Mouse (Mus musculus): ENCODE results near the gene Inppl1.

Inppl1 gene

DNA sequence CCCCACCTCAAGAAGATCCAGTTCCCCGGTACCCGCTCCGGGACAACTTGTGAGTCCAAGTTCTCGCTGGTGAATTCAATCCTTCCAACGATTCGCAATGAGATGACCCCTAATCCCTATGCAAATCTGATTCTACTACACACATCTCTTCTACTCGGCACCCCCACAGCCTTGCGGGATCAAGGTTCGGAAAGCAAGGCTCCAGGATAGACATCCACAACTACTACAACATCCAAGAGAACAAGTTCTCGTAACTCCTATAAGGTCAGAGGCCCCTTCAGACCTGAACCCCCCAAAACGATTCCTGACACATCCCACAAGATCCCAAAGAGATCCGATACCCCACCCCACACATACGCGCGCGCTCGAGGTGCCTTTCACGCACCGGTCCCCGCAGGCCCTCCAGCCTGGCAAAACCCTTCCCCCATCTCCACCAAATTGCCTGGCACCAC is 849 bp downstream of the Inppl1 start:
- no peak for DNase-seq

DNA sequence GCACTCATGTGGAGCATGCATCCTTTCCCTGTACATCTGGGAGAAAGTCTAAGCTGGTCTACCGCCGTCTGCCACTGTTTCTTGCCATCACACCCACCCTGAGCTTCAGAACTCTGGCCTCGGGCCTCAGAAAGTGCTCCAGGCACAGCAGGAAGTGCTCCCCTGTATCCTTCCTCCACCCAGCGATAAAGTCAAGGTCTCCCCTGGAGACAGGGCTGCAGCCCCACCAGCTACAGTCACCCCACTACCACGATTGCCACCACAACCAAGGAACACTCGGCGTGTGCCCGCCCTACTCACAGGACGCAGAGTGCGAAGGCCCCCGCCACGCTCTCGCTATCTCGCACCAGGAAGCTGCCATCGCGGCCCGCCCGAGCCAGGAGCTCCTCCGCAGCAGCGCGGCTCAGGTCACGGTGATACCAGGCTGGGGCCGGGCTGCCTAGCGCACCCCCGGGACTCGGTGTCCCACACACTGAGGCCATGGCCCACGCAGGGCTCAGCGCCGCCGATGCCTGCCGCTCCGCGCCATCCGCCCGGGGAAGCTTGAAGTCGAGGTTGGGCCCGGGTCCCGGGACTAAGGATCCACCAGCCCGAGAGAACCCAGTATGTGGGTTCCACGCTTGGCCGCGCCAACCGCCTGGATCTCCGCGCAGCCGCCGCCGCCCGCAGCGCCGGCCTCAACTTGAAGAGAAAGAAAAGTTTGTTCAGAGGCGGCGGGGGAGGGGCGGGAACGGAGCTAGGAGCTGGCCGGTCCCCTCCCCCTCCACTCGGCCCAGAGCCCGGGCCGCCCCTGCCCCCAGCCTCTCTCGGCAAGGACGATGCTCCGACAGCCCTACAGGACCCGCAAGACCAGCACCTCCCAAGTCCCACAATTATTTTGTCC is 1.5 kb downstream of the Inppl1 start:
- DNase-seq: peak; percentile 66

DNA sequence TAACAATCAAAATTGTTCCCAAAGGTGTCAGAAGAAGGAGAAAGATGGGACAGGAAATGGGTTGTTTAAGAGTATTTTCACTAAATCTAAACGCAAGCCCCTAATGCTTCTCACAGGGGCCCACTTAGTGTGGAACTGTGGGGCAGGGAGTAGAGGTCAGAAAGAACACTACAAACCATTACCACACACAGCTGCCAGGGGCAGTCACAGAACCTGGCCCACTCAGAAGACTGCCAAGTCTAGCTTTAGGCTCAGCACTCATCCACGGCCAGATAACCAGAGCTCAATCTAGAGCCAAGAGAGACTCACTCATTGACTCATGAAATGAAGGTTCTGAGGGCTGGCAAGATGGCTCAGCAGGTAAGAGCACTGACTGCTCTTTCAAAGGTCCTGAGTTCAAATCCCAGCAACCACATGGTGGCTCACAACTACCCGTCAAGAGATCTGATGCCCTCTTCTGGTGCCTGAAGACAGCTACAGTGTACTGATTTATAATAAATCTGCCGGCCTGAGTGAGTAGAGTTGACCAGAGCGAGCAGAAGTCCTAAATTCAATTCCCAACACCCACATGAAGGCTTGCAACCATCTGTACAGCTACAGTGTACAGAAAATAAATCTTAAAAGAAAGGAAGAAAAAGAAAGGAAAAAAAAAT is 2.4 kb downstream of the Inppl1 start:
- DNase-seq: no peak

DNA sequence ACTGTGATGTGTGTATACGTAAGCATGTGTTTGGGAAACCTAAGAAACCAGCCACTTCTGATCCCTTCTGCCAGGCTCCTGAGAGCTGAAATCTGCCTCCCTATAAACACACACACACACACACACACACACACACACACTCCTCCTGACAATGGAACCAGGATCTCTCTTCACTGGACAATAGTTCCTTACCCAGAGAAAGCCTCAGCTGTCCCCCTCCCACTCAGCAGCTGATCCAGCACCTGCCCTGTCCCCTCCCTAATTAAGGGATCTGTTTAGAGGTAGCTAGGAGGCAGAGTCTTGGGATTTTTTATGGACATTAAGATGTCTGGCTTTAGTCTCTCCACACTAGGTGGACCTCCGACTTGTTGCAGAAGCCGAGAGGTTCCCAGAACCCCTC is 3.1 kb downstream of the Inppl1 start:
- no peak for DNase-seq

DNA sequence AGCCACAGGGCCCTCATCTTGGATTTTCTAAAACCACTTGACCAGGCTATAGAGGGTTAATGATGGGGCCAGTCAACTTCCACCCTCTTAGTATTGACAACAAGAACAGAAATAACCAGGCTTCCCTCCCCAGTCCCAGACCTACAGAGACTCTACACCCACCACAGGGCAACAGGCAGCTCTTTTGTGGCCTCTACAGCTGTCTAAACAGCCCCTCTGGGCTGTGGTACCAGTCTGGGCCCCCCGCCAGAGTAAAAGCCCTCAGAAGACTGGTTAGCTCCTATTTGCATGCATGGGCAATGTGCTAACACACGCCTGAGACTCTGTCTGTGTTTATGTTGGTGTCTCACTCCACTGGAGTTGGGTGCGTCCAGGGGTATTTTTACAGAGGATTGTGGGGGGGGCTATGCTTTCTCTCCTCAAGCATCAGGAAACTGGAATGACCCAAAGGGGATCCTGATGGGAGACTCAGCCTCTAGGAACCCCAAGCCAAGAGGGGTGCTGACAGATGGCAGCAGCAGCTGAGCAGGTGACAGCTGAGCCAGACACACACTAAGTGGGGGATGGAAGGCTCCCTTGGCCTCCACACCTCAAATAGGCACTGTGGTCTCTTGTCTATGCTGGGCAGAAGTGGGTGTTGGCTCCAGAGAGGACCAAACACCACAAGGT is 4.0 kb downstream of the Inppl1 start:
- DNase-seq: no peak

DNA sequence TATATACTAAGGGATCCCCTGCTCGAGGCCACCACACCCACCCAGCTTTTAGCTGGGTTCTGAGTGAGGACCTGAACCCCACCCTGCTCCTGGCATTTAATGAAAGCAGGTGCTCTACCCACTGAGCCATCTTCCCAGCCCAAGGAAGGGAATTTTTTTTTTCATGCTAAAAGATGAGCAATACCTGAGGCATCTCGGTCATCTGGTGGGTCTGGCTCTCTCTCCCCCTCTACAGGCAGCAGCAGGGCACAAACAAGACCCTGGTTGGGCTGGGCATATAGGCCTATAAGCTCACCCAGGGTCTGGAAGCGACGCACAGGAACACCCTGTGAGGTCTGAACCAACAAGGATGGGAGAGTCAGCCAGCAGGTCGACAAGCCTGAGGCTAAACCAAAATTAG is 4.7 kb downstream of the Inppl1 start:
- no peak for DNase-seq

DNA sequence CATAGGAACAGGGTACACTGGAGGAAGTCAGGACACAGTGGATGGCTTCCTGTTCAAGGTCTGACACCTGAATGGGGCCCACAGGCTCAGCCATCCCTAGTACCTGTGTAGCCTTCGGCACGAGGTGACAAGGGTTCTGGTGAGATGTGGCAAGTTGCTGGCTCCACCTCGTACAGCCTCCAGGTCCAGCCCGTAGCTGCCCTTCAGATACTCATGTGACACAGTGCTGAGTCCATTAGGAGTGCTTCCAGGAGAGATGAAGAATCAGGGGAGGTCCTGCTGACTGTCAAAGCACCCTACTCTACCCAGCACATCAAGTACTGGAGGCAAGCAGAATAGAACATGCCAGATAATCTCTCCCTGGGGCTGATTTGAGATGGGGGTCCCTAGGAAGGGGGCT is 5.7 kb downstream of the Inppl1 start:
- no peak for DNase-seq

DNA sequence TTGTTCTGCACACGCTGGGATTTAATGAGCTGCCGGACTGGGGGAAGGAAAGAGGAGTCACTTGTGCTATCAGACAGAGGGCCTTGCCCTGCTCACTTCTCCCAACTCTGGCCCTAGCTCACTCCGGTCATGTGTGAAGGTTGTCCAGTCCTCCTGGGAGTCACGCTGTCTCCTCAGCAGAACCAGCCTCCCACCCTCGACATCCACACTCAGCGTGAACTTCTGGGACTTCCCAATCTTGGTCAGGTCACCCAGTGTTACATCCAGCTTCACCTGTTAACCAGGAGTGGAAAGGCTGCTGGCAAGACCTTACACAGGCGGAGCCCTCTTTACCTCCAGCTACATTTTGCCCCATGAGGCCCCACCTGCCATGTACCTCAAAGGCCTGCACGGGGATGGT is 6.6 kb downstream of the Inppl1 start:
- no peak for DNase-seq

DNA sequence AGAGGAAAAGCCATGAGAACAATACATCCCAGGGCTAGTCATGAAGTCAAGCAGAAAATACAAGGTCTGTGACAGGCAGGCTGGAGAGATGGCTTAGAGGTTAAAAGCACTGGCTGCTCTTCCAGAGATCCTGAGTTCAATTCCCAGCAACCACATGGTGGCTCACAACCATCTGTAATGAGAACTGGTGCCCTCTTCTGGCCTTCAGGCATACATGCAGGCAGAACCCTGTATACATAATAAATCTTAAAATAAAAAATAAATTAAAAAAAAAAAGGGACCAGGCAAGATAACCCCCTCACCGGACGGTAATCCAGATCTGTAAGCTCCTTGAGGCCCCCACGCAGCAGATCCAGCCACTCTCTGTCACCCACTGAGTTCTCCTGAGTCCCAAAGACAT is 7.7 kb downstream of the Inppl1 start:
- DNase-seq: no peak

DNA sequence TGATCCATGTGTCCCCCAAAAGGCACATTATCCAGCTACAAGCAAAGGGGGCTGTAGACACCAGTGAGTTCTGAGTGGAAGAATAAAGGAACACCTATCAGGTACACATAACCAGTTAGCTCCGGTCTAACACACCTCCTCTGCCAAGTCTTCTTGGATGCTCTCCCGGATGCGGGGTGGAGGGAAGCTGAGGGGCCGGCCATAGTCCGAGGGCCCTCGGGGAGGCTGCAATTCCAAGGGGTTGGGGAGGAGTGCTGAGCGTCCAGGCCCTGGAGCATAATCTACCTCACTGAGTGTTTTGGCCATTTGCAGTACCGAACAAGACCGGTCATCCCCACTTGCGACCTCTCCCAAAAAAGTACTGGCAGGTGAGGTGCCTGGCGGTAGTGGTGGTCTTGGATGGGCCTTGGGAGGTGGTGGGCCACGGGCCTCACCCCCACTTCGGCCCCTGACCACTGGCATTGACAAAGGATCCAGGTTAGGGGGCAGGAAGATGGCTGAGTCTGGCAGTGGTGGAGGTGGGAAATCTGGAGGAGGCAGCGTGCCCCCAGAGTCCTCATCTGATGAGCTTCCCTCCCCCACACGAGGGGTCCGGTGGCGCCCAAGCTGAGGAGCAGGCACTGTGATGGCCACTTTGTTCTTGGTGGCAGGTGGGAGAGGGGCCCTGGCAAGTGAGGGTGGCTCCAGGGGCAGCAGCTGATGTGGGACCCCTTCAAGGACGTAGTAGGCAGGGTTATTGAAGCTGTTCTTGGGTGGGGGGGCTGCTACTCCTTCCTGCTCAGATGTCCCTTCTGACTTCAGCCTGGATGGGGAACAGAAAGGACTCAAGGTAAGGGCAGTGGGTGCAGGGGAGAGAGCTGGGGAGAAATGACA is 14.0 kb downstream of the Inppl1 start:
- DNase-seq: no peak

DNA sequence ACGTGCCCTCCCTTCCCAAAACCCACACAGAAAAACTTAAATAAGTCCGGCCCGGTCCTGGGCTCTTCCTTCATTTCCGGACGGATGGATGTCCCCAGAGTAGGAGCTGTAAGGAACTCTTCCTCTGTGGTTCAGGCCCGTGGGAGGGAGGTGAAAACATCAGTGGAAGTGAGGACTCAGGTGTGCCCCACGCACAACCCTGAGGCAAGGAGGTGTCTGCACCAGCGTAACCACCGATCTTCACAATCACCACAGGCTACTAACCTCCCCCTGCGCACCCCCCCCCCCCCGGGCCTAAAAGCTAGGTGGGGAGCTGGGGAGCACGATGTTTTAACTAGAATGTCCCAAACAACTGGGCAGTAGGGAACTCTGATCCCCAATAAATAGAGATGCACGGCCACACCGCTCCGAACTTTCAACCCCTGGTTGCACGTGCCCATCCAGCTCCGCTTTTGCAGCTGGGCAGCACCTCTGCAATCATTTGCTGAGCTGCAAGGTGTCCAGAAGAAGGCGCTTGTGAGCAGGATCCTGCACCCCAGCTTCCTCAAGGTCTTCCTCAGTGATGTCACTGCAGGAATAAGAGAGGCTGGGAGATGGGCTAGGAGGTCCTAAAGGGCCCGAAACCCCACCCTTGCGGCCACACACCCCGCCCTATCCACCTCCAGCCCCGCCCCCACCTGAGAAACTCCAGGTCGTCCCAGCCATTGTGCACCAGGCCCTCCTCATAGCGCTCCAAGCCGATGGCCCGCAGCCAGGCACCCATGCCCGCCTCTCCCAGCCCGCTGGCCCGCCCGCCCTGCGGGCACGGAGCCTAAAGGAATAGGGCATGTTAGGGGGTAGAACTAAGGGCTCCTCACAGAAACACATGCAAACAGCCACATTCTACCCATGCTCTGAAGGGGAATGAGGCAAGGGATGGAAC is 14.9 kb downstream of the Inppl1 start:
- peak; percentile 15 for DNase-seq

DNA sequence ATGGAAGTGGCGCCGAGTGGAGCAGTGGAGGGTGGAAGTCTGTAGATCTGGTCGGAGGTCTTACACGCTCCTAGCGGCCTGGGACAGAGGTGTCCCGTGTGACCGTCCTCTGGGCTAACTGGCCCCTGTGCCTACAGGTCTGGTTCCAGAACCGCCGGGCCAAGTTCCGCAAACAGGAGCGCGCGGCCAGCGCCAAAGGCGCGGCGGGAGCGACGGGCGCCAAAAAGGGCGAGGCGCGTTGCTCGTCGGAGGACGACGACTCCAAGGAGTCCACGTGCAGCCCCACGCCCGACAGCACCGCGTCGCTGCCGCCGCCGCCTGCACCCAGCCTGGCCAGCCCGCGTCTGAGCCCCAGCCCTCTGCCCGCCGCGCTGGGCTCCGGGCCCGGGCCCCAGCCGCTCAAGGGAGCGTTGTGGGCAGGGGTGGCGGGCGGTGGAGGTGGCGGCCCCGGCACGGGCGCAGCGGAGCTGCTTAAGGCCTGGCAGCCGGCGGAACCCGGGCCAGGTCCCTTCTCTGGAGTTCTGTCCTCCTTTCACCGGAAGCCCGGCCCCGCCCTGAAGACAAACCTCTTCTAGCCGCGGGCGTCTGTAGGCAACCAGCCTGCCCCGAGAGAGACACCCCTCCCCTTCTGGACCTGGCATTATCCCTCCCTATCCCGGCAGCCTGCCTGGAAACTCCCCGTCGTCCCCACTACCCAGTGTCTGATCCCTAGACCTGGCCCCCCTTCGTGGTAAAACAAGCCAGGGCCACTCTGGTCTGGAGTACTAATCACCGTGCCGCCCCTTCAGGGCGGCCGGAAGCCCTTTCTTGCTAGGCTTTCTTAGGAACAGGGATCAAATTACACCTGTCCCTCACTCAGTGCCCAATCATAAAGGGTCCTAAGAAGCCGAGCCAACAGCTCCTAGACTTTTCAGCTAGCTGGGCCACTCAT is 16.2 kb downstream of the Inppl1 start:
- peak; percentile 22 for DNase-seq

DNA sequence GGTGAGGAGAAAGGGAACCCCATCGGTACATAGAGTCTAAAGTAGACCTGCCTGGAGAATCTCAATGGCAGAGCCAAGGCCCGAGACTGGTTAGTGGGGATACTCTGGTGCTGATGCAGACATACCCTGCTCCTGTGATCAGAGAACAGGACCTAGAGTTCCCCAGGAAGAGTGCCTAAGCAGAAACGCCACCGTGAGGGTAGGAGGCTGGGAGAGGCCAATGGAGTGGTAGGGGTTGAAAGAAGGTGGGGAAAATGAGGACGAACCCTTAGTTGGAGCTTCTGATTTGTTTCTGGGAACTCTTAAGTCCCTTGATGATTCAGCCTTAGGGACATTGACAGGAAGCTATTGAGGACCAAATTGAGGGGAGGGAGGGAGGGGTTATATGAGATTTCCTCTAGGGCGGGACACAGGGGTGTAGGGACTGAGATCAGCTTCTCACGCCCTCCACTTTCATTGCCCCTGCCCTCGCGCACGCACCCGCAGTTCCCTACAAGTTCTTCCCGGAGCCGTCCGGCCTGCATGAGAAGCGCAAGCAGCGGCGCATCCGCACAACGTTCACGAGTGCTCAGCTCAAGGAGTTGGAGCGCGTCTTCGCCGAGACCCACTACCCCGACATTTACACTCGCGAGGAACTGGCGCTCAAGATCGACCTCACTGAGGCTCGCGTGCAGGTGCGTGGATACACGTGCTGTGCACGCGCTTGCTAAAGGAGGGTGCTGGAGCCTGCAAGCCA is 17.6 kb downstream of the Inppl1 start:
- no peak for DNase-seq

DNA sequence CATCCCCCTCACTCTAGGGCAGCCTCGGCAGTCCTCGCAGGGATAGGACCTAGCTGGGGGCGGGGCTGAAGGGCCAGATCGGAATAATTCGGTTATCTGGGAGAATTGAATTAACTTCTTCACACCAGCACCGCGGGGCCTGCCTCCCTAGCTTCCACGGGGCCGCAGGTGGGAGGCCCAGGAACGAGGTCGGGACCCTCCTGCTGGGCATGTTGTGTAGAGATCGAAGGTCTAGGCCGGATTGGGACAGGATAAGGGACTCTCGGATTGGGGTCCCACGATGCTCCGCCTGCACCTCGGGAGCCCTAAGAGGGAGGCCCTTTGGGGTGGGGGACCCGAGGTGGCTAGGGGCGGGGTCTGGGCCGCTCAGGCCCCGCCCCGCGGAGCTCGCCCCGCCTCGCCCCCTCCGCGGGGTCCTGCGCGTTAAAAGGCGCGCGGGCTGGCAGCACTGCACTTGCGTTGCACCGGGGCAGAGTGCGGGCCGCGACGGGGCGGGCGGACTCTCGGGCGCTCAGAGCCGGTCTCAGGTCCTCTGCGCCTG is 20.1 kb downstream of the Inppl1 start, which contains the start of gene Phox2a:
Phox2a (plus strand) TSS at position 453 of the 541 bp plus-strand sequence.
- DNase-seq: no peak

DNA sequence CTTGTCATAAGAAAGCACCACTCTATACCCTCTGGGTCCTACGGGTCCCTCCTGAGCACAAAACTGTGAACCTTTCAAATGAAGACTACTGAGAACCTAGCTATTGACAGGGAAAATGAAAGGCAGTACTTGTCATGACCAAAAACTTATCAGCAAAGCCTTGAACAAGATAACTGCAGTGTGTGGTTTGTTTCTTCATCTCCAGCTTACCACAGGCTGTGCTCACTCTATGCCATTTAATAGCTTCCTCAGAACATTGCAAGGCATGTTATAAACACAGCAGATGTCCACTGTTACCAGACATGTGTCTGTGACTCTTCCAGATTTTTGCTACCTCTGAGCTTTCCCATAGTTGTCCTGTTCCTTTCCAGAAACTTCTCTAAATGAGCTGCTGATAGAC is 61.0 kb downstream of the Inppl1 start:
- no peak for DNase-seq

DNA sequence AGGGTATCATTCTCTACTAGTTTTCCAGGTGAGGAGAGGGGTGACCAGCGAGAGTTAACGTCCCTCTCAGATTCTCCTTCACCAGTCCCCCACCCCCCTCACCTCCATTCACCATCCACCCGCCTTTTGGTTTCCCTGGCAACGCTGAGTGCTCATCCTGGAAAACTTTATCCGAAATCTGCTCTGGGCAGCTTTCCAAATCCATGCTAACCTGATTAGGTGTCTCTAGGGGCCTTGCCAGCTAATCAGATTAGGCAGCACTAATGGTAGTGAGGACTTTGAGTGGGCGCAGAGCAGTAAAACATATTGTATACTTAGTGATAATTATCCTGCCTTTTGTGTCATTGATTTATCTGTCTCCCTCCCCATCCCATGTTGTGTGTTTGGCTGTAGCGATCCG is 65.3 kb downstream of the Inppl1 start:
- DNase-seq: no peak
